8 mouse cellular contexts compared by ENCODE assay signal in genomic region chr10:76237341-76238225, GRCm38 (mm10). TPM values are rescaled to one million over a fixed set of nuclear protein-coding genes. Genes with fewer than 3 reads are reported as not detected.
DNase-seq lines count a peak whose midpoint lies in the region; ATAC-seq lines count a peak whose summit lies in the region.

Gene Prmt2 (minus strand): TSS chr10:76237865.

- under 1% methylated on average over 47 of the region's 47 CpGs for WGBS in hindbrain, embryonic 14.5 days

- DNase-seq in R1 (ENCODE audit: low read depth, low spot score): peak; percentile 95
- peak; percentile 88 to 92 for DNase-seq in cerebellum, postnatal 25 days
- peak; percentile 78 to 82 for DNase-seq in frontal cortex, postnatal 25 days (ENCODE audit: low spot score in 2 of 2)
- peak; percentile 95 for DNase-seq in hindbrain, embryonic 14.5 days (ENCODE audit: low spot score)
- DNase-seq in layer of hippocampus, postnatal 36 days: peak; percentile 90
- peak; percentile 91 for DNase-seq in lung, postnatal 36 days
- DNase-seq in retina, postnatal 1 day: peak; percentile 96
- peak; percentile 87 to 90 for DNase-seq in urinary bladder, adult 18-20 months (ENCODE audit: low spot score in 2 of 2)

- no peaks in the 10 kb centered on the region for H3K27me3 ChIP-seq in hindbrain, embryonic 14.5 days (ENCODE audit: control insufficient read depth, insufficient read depth, low read length)

- ATAC-seq in hindbrain, embryonic 14.5 days (ENCODE audit: low FRiP score): peak; percentile 98

- H3K4me2 ChIP-seq in hindbrain, embryonic 14.5 days (replicated peaks): peak within 1 kb of the TSS; percentile 79

- no peaks in the 10 kb centered on the region for H3K9me3 ChIP-seq in hindbrain, embryonic 14.5 days (ENCODE audit: control insufficient read depth, low read length)

- peaks cover 28% of the 10 kb centered on the region for H3K4me1 ChIP-seq in hindbrain, embryonic 14.5 days (replicated peaks; ENCODE audit: control insufficient read depth, insufficient read depth, low read length)

- peak within 1 kb of the TSS; percentile 91 for H3K4me3 ChIP-seq in hindbrain, embryonic 14.5 days (replicated peaks; ENCODE audit: low read length)

- peak within 1 kb of the TSS; percentile 91 for H3K9ac ChIP-seq in hindbrain, embryonic 14.5 days

- H3K27ac ChIP-seq in hindbrain, embryonic 14.5 days: peak within 1 kb of the TSS; percentile 97

- peaks cover 16% of the 10 kb centered on the region; the same call in 1 of the 2 replicates for H3K36me3 ChIP-seq in hindbrain, embryonic 14.5 days (replicated peaks; ENCODE audit: control insufficient read depth, insufficient read depth)

RNA-seq across cellular contexts. Expression of gene Prmt2, which starts in this region (rescaled TPM):
- 306 and 367 TPM in 2 replicates for polyA plus RNA-seq in hindbrain, embryonic 14.5 days (2014; fragmentation: Nextera tagmentation; extraction: Ambion mirVana)
- 10 to 100 TPM; 75.6 to 83.2 TPM for total RNA-seq in layer of hippocampus, postnatal 36 days (2021)

Comparison
In these comparisons a context has a peak if more than half of its experiments do, and no peak if none do; other contexts are left out.
1. Peak in every context shown above with its lines: DNase-seq, ATAC-seq, H3K4me3 ChIP-seq and H3K27ac ChIP-seq.